Mouse (Mus musculus) limb, embryonic 13.5 days (tissue): ENCODE measurements around the gene Hspbap1. TPM values are rescaled to one million over a fixed set of nuclear protein-coding genes. Genes with fewer than 3 reads are reported as not detected.

Experiments used
- ATAC-seq: fragments of 200-750 bp; cut with Nextera tagmentation; 2 replicates; pipeline ENCODE4 v1.8.0; 2017; ENCODE audit warnings: low read depth, moderate number of reproducible peaks, moderate TSS enrichment; ENCODE audit not compliant: low FRiP score
- H3K27ac ChIP-seq: fragments of 300-500 bp; sonication (generic); 2 replicates; pipeline ENCODE4 v1.5.1; 2015; ENCODE audit warnings: inconsistent platforms, mild to moderate bottlenecking, moderate library complexity
- H3K27me3 ChIP-seq: fragments of 300-500 bp; sonication (generic); 2 replicates; pipeline ENCODE4 v1.6.1; 2015; ENCODE audit warnings: mild to moderate bottlenecking, inconsistent platforms
- H3K36me3 ChIP-seq: fragments of 300-500 bp; sonication (generic); 2 replicates; pipeline ENCODE4 v1.6.1; 2015; ENCODE audit warnings: inconsistent platforms, mild to moderate bottlenecking, moderate library complexity
- H3K4me1 ChIP-seq: fragments of 300-500 bp; sonication (generic); 2 replicates; pipeline ENCODE4 v1.6.1; 2015; ENCODE audit warnings: inconsistent platforms
- H3K4me2 ChIP-seq: fragments of 300-500 bp; sonication (generic); replicated peaks from 2 replicates; pipeline ENCODE4 v1.6.1; 2015; ENCODE audit warnings: inconsistent platforms, mild to moderate bottlenecking, moderate library complexity
- H3K4me3 ChIP-seq: fragments of 300-500 bp; sonication (generic); 2 replicates; pipeline ENCODE4 v1.5.1; 2015; ENCODE audit warnings: moderate library complexity, mild to moderate bottlenecking, inconsistent platforms
- H3K9ac ChIP-seq: fragments of 300-500 bp; sonication (generic); 2 replicates; pipeline ENCODE4 v1.6.1; 2015; ENCODE audit warnings: mild to moderate bottlenecking, inconsistent platforms
- H3K9me3 ChIP-seq: fragments of 300-500 bp; sonication (generic); 2 replicates; pipeline ENCODE4 v1.6.1; 2016; ENCODE audit warnings: inconsistent platforms
- WGBS: fragments of 180-500 bp; shearing (Covaris S2); methylation state at CpG from one replicate; pipeline ENCODE4 v1.1.7; 2015; 5-methylcytosine and 5-hydroxymethylcytosine counted together
- polyA plus RNA-seq: library from polyadenylated mRNA; unstranded; fragments of >200 nt; fragmentation: Nextera tagmentation; extraction: Ambion mirVana; gene quantifications from 2 replicates; pipeline ENCODE4 v1.2.1, GENCODE M21; 2015

Hspbap1 gene
- polyA plus RNA-seq, 1 experiment from 2014 or later: 19.0 TPM

DNA sequence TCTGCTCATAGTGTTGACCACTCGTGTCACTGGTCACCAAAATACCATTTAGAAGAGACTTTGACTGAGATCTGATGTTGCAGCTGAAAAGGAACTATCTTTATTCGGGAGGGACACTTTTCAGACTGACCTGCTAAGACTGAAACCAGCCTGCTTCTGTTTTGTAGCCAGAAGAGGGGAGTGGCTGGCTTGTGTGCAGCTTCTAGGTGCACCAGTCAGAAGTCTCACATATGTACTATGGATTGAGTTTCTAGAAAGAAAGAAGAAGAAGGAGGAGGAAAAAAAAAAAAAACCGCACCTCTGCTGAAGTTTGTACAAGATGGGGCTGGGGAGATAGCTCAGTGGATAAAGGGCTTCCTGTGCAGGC lies 13.0 kb downstream of the Hspbap1 start:
- no peak for ATAC-seq
- Histone ChIP-seq H3K4me1 (no peaks in the 10 kb centered on the region), H3K36me3 (peaks cover 10% of the 10 kb centered on the region; the same call in 1 of the 2 replicates), H3K9me3 (no peaks in the 10 kb centered on the region), H3K27ac (no peak overlapping the region), H3K4me2 (no peak overlapping the region), H3K9ac (no peak overlapping the region), H3K4me3 (no peak overlapping the region), H3K27me3 (no peaks in the 10 kb centered on the region)
- 86% methylated on average over 3 of the region's 3 CpGs for whole genome bisulfite sequencing

DNA sequence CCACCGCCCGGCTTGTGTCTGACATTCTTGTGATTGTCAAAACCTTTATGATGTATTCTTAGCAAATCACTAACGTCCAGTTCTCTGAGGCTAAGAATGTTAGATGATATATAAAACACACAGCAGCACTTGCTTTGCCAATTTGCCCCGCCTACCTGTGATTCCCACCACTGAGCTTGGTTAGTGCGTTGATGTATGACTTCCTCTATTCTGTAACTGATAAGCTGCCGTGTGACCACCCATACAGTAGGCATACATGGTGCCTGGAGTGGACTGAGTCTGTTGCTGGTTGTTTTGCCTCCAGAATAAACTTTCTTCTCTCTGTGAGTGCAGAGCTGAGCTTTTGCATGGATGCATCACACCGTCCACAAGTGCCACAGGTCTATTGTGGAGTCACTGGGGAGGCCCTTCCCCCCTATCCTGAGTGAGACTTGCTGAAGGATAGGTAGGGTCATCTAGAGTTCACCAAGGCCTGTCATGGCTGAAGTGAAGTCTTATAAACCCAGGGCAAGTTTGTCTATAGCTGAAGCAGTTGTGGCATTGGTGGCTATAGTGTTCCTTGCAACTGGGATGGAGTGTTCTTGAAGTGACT lies 14.1 kb downstream of the Hspbap1 start:
- WGBS: 83% methylated on average over 7 of the region's 7 CpGs
- no peak overlapping the region for H3K27ac ChIP-seq
- H3K36me3 ChIP-seq: peaks cover 15% of the 10 kb centered on the region; the same call in 1 of the 2 replicates
- ATAC-seq: no peak
- H3K9ac ChIP-seq: no peak overlapping the region
- no peak overlapping the region for H3K4me2 ChIP-seq
- H3K4me3 ChIP-seq: no peak overlapping the region
- H3K4me1 ChIP-seq: no peaks in the 10 kb centered on the region
- no peaks in the 10 kb centered on the region for H3K27me3 ChIP-seq
- H3K9me3 ChIP-seq: no peaks in the 10 kb centered on the region

DNA sequence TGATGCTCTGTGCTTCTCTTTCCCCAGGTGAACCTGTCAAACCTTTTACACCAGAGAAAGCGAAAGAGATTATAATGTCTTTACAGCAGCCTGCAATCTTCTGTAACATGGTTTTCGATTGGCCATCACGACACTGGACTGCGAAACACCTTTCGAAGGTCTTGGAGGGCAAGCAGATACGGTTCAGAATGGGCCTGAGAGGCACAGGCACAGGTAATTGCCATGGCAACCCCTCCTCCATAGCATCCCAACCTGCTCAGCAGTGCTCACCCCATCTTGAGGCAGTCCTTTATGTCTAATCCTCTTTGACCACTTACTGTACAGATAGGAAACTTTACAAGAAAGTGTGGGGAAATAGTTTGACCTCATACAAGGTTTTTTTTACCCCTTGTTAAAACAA lies 17.0 kb downstream of the Hspbap1 start:
- Histone ChIP-seq H3K9me3 (no peaks in the 10 kb centered on the region), H3K27ac (no peak overlapping the region), H3K4me1 (no peaks in the 10 kb centered on the region), H3K36me3 (peaks cover 31% of the 10 kb centered on the region), H3K27me3 (no peaks in the 10 kb centered on the region), H3K4me3 (no peak overlapping the region), H3K4me2 (no peak overlapping the region), H3K9ac (no peak overlapping the region)
- ATAC-seq: no peak
- WGBS: 92% methylated on average over 6 of the region's 6 CpGs

DNA sequence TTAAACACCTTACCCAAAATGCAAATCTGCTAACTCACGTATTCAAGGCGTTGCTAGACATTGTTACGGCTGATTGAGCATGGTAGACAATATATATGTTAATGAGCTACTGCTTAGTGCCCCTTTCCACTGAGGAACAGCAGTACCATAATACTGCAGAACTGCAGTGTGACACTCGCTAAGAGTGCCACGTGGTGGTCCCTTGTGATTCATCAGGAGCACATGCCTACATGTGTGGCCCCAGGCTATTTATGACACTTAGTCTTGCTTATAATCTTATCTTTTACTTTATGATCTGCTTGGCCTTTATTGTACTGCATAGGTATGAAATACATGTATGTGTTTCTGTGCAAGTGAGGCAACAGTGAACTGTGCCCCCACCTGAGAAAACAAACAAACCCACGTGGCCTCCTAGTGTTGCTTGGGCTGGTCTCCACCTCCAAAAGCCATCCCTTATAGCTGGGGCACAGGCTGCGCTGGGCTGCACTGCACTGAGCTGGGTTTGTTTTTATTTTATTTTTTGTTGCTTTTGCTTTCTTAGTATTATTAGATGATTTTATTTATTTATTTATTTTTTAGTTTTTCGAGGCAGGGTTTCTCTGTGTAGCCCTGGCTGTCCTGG lies 17.5 kb downstream of the Hspbap1 start:
- Histone ChIP-seq H3K4me2 (no peak overlapping the region), H3K36me3 (peaks cover 31% of the 10 kb centered on the region), H3K4me1 (no peaks in the 10 kb centered on the region), H3K27ac (no peak overlapping the region), H3K9me3 (no peaks in the 10 kb centered on the region), H3K4me3 (no peak overlapping the region), H3K27me3 (no peaks in the 10 kb centered on the region), H3K9ac (no peak overlapping the region)
- ATAC-seq: no peak
- WGBS: 86% methylated on average over 8 of the region's 8 CpGs

DNA sequence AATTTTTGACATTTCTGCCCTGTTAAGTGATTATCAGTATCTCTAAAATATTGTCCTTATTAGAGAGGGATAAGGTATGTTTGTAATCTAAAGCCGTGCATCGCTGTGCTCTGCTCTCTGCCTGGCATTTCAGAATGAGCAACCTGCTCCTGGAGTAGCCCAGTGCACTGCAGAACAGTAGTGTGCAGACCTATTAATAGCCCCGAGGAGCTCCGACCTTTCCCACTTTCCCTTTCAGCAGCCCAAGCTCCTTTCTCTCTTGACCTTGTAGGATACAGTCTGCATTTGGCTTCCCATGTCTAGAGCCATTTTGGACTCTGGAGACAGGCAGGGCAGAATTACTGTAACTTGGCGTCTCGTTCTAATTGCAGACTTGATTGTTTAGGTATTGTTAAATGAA lies 18.2 kb downstream of the Hspbap1 start:
- Histone ChIP-seq H3K4me3 (no peak overlapping the region), H3K27ac (no peak overlapping the region), H3K36me3 (peaks cover 31% of the 10 kb centered on the region), H3K27me3 (no peaks in the 10 kb centered on the region), H3K4me2 (no peak overlapping the region), H3K9me3 (no peaks in the 10 kb centered on the region), H3K4me1 (no peaks in the 10 kb centered on the region), H3K9ac (no peak overlapping the region)
- ATAC-seq: no peak
- 89% methylated on average over 6 of the region's 6 CpGs for WGBS

DNA sequence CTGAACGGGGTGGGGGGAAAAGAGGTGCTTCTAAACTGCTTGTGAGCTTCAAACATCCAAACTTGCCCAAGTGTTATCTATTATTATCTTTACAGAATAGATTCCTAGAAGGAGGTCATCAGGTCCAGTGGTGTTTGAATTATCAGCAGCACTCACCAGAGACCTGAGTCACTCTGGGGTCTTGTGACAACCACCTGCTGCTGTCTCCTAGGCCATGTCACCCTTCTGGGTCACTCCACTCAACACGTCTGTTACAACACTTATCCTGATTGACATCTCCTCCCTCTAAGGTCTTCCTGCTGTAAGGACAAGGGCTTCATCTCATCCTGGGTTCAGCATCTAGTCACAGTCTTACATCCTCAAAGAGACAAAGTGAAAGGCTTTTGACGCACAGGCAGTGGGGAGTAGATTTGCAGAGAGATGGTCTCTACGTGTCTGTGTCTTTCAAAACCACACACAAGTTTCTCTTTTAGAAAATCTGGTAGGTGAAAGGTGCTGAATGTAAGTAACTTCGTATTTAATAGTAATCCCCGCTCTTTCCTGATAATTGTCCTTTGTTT lies 21.9 kb downstream of the Hspbap1 start:
- no peak overlapping the region for H3K4me2 ChIP-seq
- WGBS: 88% methylated on average over 6 of the region's 6 CpGs
- no peak overlapping the region for H3K27ac ChIP-seq
- H3K27me3 ChIP-seq: no peaks in the 10 kb centered on the region
- H3K4me3 ChIP-seq: no peak overlapping the region
- H3K9me3 ChIP-seq: no peaks in the 10 kb centered on the region
- H3K9ac ChIP-seq: no peak overlapping the region
- no peak for ATAC-seq
- H3K36me3 ChIP-seq: peaks cover 31% of the 10 kb centered on the region
- H3K4me1 ChIP-seq: no peaks in the 10 kb centered on the region

DNA sequence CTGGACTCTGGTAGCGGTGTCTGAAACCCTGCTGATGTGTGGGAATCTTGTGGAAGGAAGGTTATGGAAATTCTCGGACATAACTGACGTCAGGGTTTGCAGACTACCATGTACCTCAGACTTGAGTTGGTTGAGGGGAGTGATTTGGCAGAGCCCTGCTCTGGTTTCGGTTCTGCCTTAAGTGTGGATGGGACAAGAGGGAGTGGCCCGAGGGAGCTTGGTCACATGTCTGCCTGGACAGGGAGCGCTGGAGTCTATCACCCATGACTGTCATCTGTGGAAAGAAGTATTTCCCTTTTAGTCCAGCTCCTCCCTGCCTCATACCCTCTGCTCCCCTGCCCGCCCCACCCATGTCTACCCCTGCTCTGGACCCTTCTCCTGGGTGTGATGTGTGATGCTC lies 32.0 kb downstream of the Hspbap1 start:
- Histone ChIP-seq H3K4me2 (no peak overlapping the region), H3K4me3 (no peak overlapping the region), H3K36me3 (peaks cover 33% of the 10 kb centered on the region), H3K27ac (no peak overlapping the region), H3K9ac (no peak overlapping the region), H3K27me3 (no peaks in the 10 kb centered on the region), H3K4me1 (no peaks in the 10 kb centered on the region), H3K9me3 (peaks cover 13% of the 10 kb centered on the region)
- 85% methylated on average over 7 of the region's 7 CpGs for WGBS
- ATAC-seq: no peak

DNA sequence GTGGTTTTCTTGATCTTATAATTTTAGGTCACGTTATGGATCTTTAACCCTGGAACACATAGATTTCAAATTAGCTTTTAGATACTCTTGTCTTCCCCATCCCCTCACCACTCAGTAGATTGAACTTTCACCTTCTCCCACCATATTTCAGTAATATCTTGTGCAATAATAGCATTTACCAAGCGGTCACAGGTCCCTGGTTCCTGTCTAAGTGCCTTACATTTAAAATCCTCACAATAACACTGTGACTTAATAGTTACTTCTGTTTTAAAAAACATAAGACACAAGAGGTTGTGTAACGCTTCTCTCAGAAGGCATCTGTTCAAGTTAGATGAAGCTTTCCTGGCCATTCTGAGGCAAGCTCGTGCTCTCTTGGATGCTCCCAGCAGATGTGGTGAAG lies 33.5 kb downstream of the Hspbap1 start:
- Histone ChIP-seq H3K4me2 (no peak overlapping the region), H3K4me3 (no peak overlapping the region)
- 90% methylated on average over 4 of the region's 4 CpGs for WGBS

DNA sequence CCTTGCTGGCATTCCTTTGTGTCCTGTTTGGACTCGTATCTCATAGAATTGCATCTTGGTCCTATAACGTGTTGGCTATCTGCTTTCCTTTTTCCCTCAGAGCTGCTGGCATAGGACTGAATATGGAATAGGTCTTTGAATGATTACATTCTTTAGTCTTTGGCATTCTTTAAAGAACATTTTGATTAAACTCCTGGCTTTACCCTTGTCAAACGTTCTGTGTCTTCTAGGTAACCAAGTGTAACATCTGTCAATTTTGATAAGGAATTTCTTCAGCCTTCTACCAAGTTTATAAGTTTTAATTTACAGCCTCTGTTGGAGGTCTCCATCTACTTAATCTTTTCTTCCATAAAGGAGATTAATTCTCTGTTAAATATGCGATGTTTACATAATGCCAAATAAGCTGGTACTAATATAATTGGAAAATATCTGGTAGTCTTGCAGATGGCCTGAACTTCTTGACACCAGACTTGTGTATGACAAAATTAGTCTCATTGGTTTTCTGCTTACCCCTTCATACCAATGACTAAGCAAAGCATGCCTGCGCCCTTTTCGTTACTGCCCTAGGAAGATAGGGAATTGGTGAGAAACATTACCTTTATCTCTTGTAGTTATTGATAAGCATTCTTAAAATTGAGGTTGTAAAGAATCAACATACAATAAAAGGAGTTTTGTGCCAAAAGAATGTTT lies 36.9 kb downstream of the Hspbap1 start:
- Histone ChIP-seq H3K36me3 (peaks cover 1% of the 10 kb centered on the region; the same call in 1 of the 2 replicates), H3K27ac (no peak overlapping the region), H3K9ac (no peak overlapping the region), H3K4me1 (no peaks in the 10 kb centered on the region), H3K4me2 (no peak overlapping the region), H3K9me3 (no peaks in the 10 kb centered on the region), H3K4me3 (no peak overlapping the region), H3K27me3 (no peaks in the 10 kb centered on the region)
- 86% methylated on average over 6 of the region's 6 CpGs for WGBS
- no peak for ATAC-seq

More for the DNA sequence above, 33.5 kb downstream of the Hspbap1 start:
- Histone ChIP-seq H3K9me3 (peaks cover 13% of the 10 kb centered on the region), H3K27me3 (no peaks in the 10 kb centered on the region), H3K27ac (no peak overlapping the region), H3K4me1 (no peaks in the 10 kb centered on the region), H3K36me3 (peaks cover 24% of the 10 kb centered on the region), H3K9ac (no peak overlapping the region)
- ATAC-seq: no peak

DNA sequence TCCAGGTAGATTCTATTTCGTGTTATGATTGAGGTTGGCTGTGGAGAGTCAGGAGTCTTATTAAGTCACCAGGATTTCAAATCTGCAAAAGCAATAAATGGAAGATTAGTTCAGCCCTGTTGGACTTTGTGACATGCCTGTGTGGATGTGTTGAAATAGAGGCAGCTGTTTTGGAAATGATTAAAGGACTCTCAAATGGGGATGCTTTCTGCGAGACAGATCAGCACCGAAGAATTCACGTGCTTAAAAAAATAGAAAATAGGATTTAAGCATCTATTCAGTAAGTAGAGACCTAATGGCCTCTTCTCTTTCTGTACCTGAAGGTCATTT lies 37.5 kb downstream of the Hspbap1 start:
- WGBS: 85% methylated on average over 4 of the region's 4 CpGs
- H3K27me3 ChIP-seq: no peaks in the 10 kb centered on the region
- no peak overlapping the region for H3K4me3 ChIP-seq
- H3K4me2 ChIP-seq: no peak overlapping the region
- no peak for ATAC-seq
- no peak overlapping the region for H3K9ac ChIP-seq
- H3K36me3 ChIP-seq: no peaks in the 10 kb centered on the region
- no peaks in the 10 kb centered on the region for H3K9me3 ChIP-seq
- H3K27ac ChIP-seq: no peak overlapping the region
- no peaks in the 10 kb centered on the region for H3K4me1 ChIP-seq

DNA sequence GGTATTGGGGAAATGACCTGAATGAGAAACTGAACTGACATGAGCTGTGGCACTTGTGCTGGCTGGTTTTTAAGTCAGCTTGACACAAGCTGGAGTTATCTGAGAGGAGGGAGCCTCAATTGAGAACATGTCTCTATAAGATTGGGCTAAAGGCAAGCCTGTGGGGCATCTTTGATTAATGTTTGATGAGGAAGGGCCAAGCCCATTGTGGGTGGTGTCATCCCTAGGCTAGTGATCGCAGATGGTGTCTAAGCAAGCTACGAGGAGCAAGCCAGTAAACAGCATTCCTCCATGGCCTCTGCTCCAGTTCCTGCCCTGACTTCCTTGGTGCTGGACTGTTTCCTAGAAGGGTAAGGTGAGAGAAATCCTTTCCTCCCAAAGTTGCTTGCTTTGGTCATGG lies 38.7 kb downstream of the Hspbap1 start:
- Histone ChIP-seq H3K27ac (no peak overlapping the region), H3K4me1 (no peaks in the 10 kb centered on the region), H3K9ac (no peak overlapping the region), H3K27me3 (no peaks in the 10 kb centered on the region), H3K4me2 (no peak overlapping the region), H3K4me3 (no peak overlapping the region), H3K36me3 (no peaks in the 10 kb centered on the region), H3K9me3 (no peaks in the 10 kb centered on the region)
- ATAC-seq: no peak
- WGBS: 95% methylated on average over 2 of the region's 2 CpGs

DNA sequence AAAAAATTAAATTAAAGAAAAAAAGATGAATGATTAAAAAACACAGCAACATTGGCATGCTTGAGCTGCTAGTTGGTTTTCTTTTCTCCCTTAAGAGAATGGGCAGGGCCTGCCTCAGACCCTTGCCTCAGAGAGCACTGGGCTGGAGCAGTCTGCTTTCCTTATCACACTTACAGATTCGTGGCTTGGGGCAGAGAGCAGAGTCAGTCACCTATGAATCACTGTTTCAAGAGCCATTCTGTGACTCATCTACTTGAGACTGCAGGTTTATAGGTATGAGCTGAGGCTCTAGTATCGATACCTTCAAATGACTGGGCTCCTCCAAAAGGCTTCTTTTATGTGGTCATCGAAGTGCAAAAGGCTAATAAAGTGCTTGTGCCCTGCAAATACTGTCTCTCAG lies 42.9 kb downstream of the Hspbap1 start:
- Histone ChIP-seq H3K27me3 (no peaks in the 10 kb centered on the region), H3K27ac (no peak overlapping the region), H3K4me2 (no peak overlapping the region), H3K4me1 (no peaks in the 10 kb centered on the region), H3K36me3 (no peaks in the 10 kb centered on the region; the same call in 1 of the 2 replicates), H3K4me3 (no peak overlapping the region), H3K9ac (no peak overlapping the region), H3K9me3 (no peaks in the 10 kb centered on the region)
- 65% methylated on average over 3 of the region's 3 CpGs for WGBS
- ATAC-seq: no peak
